Mouse (Mus musculus): ENCODE data around the gene Sap30. TPM values are rescaled to one million over a fixed set of nuclear protein-coding genes. Genes with fewer than 3 reads are reported as not detected.

The Sap30 gene
- total RNA-seq, 2 experiments from 2014 or later, result 9.3 to 12.9 TPM

DNA sequence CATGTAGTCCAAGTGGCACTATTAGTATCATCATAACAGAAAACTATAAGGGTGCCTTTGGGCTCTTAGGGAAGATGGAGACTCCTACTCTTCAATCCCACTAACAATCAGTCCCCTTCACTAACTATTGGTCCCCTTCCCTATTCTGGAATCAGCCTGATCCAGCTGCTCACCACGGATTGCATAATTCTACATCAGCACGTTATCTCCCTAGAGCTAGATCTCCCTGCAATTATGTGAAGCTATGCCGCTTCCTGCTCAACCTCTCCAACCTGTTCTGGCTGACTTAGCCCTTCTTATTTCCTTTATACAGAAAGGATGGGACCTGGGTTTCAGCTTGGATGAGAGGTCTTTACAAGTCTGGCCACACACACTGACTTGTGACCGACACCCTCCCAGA, 44.4 kb downstream of the Sap30 start:
- no peak for DNase-seq (ENCODE audit: extremely low spot score in 1 of 2, low spot score in 1 of 2)

DNA sequence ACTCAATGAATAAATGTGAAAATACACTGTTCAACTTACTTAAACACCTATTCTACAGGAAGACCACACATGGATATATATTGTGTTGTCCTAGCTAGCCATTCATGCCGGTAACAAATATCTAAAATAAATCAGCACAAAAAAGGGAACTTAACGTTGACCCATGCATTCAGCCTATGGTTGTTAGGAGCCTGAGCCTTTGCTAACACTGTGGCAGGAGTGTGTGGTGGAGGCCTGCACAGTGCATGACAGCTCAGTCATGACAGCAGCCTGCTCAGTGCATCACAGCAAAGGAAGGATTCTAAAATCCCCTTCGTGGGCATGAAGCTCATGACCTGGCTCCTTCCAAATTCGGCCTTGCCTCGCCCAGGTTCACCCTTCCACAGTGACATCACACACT, 46.1 kb downstream of the Sap30 start:
- no peak for DNase-seq (ENCODE audit: extremely low spot score in 1 of 2, low spot score in 1 of 2)

DNA sequence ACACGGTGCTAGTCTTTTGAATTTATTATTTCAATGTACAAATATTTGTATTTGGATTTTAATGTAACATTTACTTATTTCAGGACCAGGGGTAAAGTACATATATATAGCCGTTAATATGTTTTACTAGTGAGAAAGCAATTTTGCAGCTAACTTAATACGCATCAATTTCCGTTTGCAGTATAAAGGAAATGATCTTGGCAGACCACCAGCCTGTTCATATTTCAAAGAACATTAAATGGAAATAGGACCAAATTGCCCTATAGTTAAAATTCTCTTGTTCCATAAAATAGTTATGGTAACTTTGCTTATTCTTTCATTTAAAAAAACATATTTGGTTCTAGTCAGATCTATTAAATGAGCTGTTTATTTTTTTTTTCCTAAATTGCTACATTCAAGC, 46.5 kb downstream of the Sap30 start:
- no peak for DNase-seq (ENCODE audit: extremely low spot score in 1 of 2, low spot score in 1 of 2)

DNA sequence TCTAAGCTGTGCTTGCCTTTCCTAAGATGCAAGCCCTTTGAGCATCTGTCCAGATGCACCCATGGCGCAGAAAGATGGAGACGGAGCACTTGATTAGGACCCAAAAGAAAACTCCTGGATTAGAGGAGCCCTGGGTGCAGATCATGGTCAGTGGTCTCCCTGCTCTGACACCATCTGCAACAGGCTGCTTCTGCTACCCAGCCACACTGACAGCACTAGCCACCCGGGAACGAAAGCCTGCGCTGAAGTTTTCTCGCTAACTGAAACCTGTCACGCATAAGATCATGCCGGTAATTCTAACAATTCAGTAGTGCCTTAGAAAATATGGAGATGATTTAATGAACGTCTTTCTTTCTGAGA, 51.2 kb downstream of the Sap30 start:
- no peak for DNase-seq (ENCODE audit: extremely low spot score in 1 of 2, low spot score in 1 of 2)

DNA sequence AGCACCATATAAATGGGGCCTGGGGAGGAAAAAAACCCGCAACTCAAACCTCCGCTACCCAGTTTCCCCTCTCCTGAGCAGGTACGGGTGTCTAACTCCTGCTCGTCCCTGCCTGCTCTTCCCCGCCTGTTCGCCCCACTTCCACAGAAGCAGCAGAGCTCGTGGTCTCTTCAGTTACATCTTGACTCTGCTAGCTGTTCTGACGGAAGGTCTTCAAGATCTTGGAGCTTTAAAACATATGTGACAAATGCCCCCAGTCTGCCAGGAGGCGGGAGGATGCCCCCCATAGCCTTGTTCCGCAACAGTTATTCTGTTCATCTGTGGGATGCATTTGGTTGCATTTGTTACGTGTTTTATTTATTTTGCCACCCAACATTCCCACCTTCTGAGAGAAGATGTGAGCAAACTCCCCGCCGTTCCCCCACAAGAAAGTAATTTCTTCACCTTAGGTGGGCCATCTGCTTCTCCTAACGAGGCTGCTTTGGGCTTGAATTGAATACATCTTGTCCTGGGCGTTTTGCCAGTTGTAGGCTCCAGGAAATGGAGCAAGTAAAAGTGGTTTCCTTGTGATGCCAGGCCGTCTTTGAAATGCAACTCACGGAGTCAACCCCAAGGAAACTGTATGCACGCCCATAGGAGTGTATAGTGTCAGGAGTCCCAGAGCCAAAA, 51.8 kb downstream of the Sap30 start:
- DNase-seq (ENCODE audit: extremely low spot score in 1 of 2, low spot score in 1 of 2), result peak in 1 of 2 experiments; percentile 39

DNA sequence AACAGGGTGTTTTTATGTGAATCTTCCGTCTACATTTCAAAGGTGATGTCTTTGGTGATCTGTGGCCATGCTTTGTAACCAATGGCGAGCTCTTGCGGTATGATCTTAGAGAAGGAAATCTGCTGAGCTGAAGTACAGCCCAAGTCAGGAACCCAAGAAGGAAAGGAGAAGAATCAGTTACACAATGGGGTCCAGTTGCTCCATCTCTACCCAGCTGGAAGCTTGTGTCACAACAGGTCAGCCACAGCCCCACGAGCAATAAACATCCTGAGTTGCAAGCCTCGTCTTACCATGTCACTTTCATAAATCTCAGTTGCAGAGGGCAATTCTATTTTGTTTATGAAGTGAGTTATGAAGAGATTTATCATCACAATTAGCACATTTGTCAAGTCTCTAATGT, 54.9 kb downstream of the Sap30 start:
- DNase-seq (ENCODE audit: extremely low spot score in 1 of 2, low spot score in 1 of 2), result no peak

Other genes with a start within 250 kb of the Sap30 start
- not detected for gene Hand2, start 166.9 kb downstream of the Sap30 start, total RNA-seq (2021)
- 10 to 100 TPM; 68.3 to 75.4 TPM for gene Scrg1, start 31.9 kb downstream of the Sap30 start, total RNA-seq (2021)
- gene Hmgb2, start 24.0 kb upstream of the Sap30 start, total RNA-seq (2021), result 1 to 10 TPM; 6.6 to 7.2 TPM
- 10 to 100 TPM in 1 of 2 experiments, 1 to 10 TPM in 1; 9.1 to 10.5 TPM for gene Galnt7, start 165.2 kb upstream of the Sap30 start, total RNA-seq (2021)

Data from layer of hippocampus, postnatal 25 days (tissue).